Mouse (Mus musculus) retina, embryonic 14.5 days (tissue): ENCODE measurements at regions not wholly inside any gene's neighbourhood (a gene's known extent, or its start where the extent isn't known, plus 50 kb on each side); places are given as distances from the start of the nearest gene placed in this dataset.
"Not testable (repeated sequence)": the region's sequence is repeated elsewhere in the genome, so short reads cannot be mapped to it uniquely, and the experiment has no call there.

ENCODE experiments used
- DNase-seq: peaks from one replicate; pipeline ENCODE4 v3.0.0-alpha.2; 2015; ENCODE audit warnings: low spot score

GRCm38 (mm10) chr6:47745856-47746255, 67.4 kb downstream of the Pdia4 start:
- DNase-seq, result not testable (repeated sequence)

GRCm38 (mm10) chr6:47743856-47744255, 69.4 kb downstream of the Pdia4 start:
- DNase-seq, result not testable (repeated sequence)

GRCm38 (mm10) chr6:47740216-47740615, 73.0 kb downstream of the Pdia4 start:
- DNase-seq, result peak; percentile 20

GRCm38 (mm10) chr6:47739696-47740095, 73.5 kb downstream of the Pdia4 start:
- DNase-seq, result not testable (repeated sequence)

GRCm38 (mm10) chr6:47737972-47738371, 75.3 kb downstream of the Pdia4 start:
- DNase-seq, result not testable (repeated sequence)
